Mouse (Mus musculus): ENCODE measurements around the gene Znrf3. TPM values are rescaled to one million over a fixed set of nuclear protein-coding genes. Genes with fewer than 3 reads are reported as not detected.

Gene Znrf3
- polyA plus RNA-seq, 1 experiment = 13.0 TPM

- no peak overlapping the region for H3K27ac ChIP-seq (ENCODE audit: control insufficient read depth, insufficient read depth, low read depth, low read length)
These were observed 53.4 kb downstream of the Znrf3 start for GRCm38 (mm10) chr11:5390969-5391831.

GRCm38 (mm10) chr11:5382652-5383051 lies 62.0 kb downstream of the Znrf3 start:
- Histone ChIP-seq H3K36me3 (ENCODE audit: control insufficient read depth, insufficient read depth, low read length) (no peaks in the 10 kb centered on the region), H3K4me1 (ENCODE audit: control insufficient read depth, insufficient read depth, low read length) (peaks cover 2% of the 10 kb centered on the region; the same call in 1 of the 2 replicates), H3K27ac (ENCODE audit: control insufficient read depth, insufficient read depth, low read depth, low read length) (no peak overlapping the region), H3K27me3 (ENCODE audit: control insufficient read depth, insufficient read depth, low read length) (no peaks in the 10 kb centered on the region), H3K4me3 (ENCODE audit: control insufficient read depth, low read depth, low read length) (no peak overlapping the region)
- no peak for TF ChIP-seq CTCF (IDR thresholded peaks at IDR 0.05; ENCODE audit: control insufficient read depth, insufficient read depth, insufficient replicate concordance, low read depth, low read length)
- no peak for TF ChIP-seq POLR2A (IDR thresholded peaks at IDR 0.05; ENCODE audit: control insufficient read depth, low read depth, low read length)

More at GRCm38 (mm10) chr11:5390969-5391831, 53.4 kb downstream of the Znrf3 start:
- H3K4me1 ChIP-seq (ENCODE audit: control insufficient read depth, insufficient read depth, low read length) = no peaks in the 10 kb centered on the region
- no peak for TF ChIP-seq CTCF (IDR thresholded peaks at IDR 0.05; ENCODE audit: control insufficient read depth, insufficient read depth, insufficient replicate concordance, low read depth, low read length)
- TF ChIP-seq POLR2A (IDR thresholded peaks at IDR 0.05; ENCODE audit: control insufficient read depth, low read depth, low read length) = no peak
- H3K36me3 ChIP-seq (ENCODE audit: control insufficient read depth, insufficient read depth, low read length) = no peaks in the 10 kb centered on the region
- H3K27me3 ChIP-seq (ENCODE audit: control insufficient read depth, insufficient read depth, low read length) = no peaks in the 10 kb centered on the region
- no peak overlapping the region for H3K4me3 ChIP-seq (ENCODE audit: control insufficient read depth, low read depth, low read length)

GRCm38 (mm10) chr11:5381226-5381625 lies 63.4 kb downstream of the Znrf3 start:
- peak overlapping the region; percentile 56 for H3K27ac ChIP-seq (ENCODE audit: control insufficient read depth, insufficient read depth, low read depth, low read length)
- H3K4me1 ChIP-seq (ENCODE audit: control insufficient read depth, insufficient read depth, low read length) = peaks cover 2% of the 10 kb centered on the region; the same call in 1 of the 2 replicates
- peak overlapping the region; percentile 74 for H3K4me3 ChIP-seq (ENCODE audit: control insufficient read depth, low read depth, low read length)
- TF ChIP-seq CTCF (IDR thresholded peaks at IDR 0.05; ENCODE audit: control insufficient read depth, insufficient read depth, insufficient replicate concordance, low read depth, low read length) (no peak), POLR2A (IDR thresholded peaks at IDR 0.05; ENCODE audit: control insufficient read depth, low read depth, low read length) (no peak)
- no peaks in the 10 kb centered on the region for H3K36me3 ChIP-seq (ENCODE audit: control insufficient read depth, insufficient read depth, low read length)
- no peaks in the 10 kb centered on the region for H3K27me3 ChIP-seq (ENCODE audit: control insufficient read depth, insufficient read depth, low read length)

GRCm38 (mm10) chr11:5380275-5380674 lies 64.4 kb downstream of the Znrf3 start:
- Histone ChIP-seq H3K27ac (ENCODE audit: control insufficient read depth, insufficient read depth, low read depth, low read length) (no peak overlapping the region), H3K4me3 (ENCODE audit: control insufficient read depth, low read depth, low read length) (peak overlapping the region; percentile 50), H3K27me3 (ENCODE audit: control insufficient read depth, insufficient read depth, low read length) (no peaks in the 10 kb centered on the region), H3K36me3 (ENCODE audit: control insufficient read depth, insufficient read depth, low read length) (no peaks in the 10 kb centered on the region), H3K4me1 (ENCODE audit: control insufficient read depth, insufficient read depth, low read length) (peaks cover 2% of the 10 kb centered on the region; the same call in 1 of the 2 replicates)
- no peak for TF ChIP-seq POLR2A (IDR thresholded peaks at IDR 0.05; ENCODE audit: control insufficient read depth, low read depth, low read length)
- no peak for TF ChIP-seq CTCF (IDR thresholded peaks at IDR 0.05; ENCODE audit: control insufficient read depth, insufficient read depth, insufficient replicate concordance, low read depth, low read length)

- no peak for TF ChIP-seq POLR2A (IDR thresholded peaks at IDR 0.05; ENCODE audit: control insufficient read depth, low read depth, low read length)
- TF ChIP-seq CTCF (IDR thresholded peaks at IDR 0.05; ENCODE audit: control insufficient read depth, insufficient read depth, insufficient replicate concordance, low read depth, low read length) = no peak
- Histone ChIP-seq H3K36me3 (ENCODE audit: control insufficient read depth, insufficient read depth, low read length) (no peaks in the 10 kb centered on the region), H3K27ac (ENCODE audit: control insufficient read depth, insufficient read depth, low read depth, low read length) (no peak overlapping the region)
These were observed 75.5 kb downstream of the Znrf3 start for GRCm38 (mm10) chr11:5369176-5369575.

GRCm38 (mm10) chr11:5368492-5368891 lies 76.2 kb downstream of the Znrf3 start:
- Histone ChIP-seq H3K27me3 (ENCODE audit: control insufficient read depth, insufficient read depth, low read length) (no peaks in the 10 kb centered on the region), H3K36me3 (ENCODE audit: control insufficient read depth, insufficient read depth, low read length) (no peaks in the 10 kb centered on the region), H3K27ac (ENCODE audit: control insufficient read depth, insufficient read depth, low read depth, low read length) (no peak overlapping the region), H3K4me1 (ENCODE audit: control insufficient read depth, insufficient read depth, low read length) (no peaks in the 10 kb centered on the region), H3K4me3 (ENCODE audit: control insufficient read depth, low read depth, low read length) (no peak overlapping the region)
- TF ChIP-seq CTCF (IDR thresholded peaks at IDR 0.05; ENCODE audit: control insufficient read depth, insufficient read depth, insufficient replicate concordance, low read depth, low read length) (no peak), POLR2A (IDR thresholded peaks at IDR 0.05; ENCODE audit: control insufficient read depth, low read depth, low read length) (no peak)

More at GRCm38 (mm10) chr11:5369176-5369575, 75.5 kb downstream of the Znrf3 start:
- H3K4me1 ChIP-seq (ENCODE audit: control insufficient read depth, insufficient read depth, low read length) = no peaks in the 10 kb centered on the region
- no peaks in the 10 kb centered on the region for H3K27me3 ChIP-seq (ENCODE audit: control insufficient read depth, insufficient read depth, low read length)
- no peak overlapping the region for H3K4me3 ChIP-seq (ENCODE audit: control insufficient read depth, low read depth, low read length)

GRCm38 (mm10) chr11:5355266-5355764 lies 89.3 kb downstream of the Znrf3 start:
- H3K27ac ChIP-seq (ENCODE audit: control insufficient read depth, insufficient read depth, low read depth, low read length) = no peak overlapping the region
- no peaks in the 10 kb centered on the region for H3K4me1 ChIP-seq (ENCODE audit: control insufficient read depth, insufficient read depth, low read length)
- no peaks in the 10 kb centered on the region for H3K27me3 ChIP-seq (ENCODE audit: control insufficient read depth, insufficient read depth, low read length)
- H3K4me3 ChIP-seq (ENCODE audit: control insufficient read depth, low read depth, low read length) = no peak overlapping the region
- no peaks in the 10 kb centered on the region for H3K36me3 ChIP-seq (ENCODE audit: control insufficient read depth, insufficient read depth, low read length)
- TF ChIP-seq POLR2A (IDR thresholded peaks at IDR 0.05; ENCODE audit: control insufficient read depth, low read depth, low read length) = no peak
